Mouse (Mus musculus): ENCODE data around the gene Oma1.

Oma1 gene

GRCm38 (mm10) chr4:103313587-103314525, at the start of gene Oma1:
Oma1 (plus strand) TSS chr4:103313812.
- peak; percentile 97 for DNase-seq (ENCODE audit: low spot score)

GRCm38 (mm10) chr4:103263812-103264396, 49.7 kb upstream of the Oma1 start:
- DNase-seq (ENCODE audit: low spot score) = no peak

DNA sequence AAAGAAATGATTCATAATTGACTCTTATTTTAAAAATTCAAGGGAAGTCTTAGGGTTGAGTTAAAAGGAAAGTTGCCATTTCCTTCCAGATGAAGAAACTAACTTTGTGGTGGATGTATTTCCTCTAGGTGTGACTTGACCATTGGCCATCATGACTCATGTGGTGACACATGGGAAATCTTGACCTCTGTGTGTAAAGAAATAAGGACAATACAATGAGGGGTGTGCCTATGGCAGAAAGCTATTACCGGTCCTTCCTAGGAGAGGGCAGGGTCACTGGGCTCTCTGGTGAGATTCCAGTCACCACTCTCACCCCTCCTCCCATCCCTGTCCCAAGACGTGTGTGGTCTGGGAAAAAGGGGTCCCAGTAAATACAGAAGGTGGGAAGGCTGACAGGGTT, 48.4 kb upstream of the Oma1 start:
- no peak for DNase-seq (ENCODE audit: low spot score)

- no peak for DNase-seq (ENCODE audit: low spot score)
These were observed 44.3 kb upstream of the Oma1 start for GRCm38 (mm10) chr4:103269336-103269735.

GRCm38 (mm10) chr4:103273021-103273420, 40.6 kb upstream of the Oma1 start:
- DNase-seq (ENCODE audit: low spot score) = no peak

DNA sequence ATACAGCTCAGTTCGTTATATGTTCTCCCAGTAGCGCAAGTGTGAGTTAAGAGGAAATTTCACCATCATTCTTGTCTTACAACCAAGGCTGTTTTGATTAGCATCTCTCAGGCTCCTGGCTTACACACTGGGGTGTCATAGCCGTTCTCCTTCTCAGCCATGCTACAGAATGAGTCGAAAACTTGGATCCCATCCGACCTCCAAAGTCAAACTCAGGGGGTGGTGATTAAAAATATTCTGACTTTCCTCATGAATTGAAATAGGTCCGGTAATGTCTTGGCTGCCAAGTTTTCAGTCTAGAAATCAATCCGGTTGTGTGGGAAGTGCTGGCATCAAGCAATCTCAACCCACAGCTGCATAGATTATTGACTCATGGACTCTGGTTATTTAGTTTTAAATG, 25.3 kb upstream of the Oma1 start:
- DNase-seq (ENCODE audit: low spot score) = no peak

GRCm38 (mm10) chr4:103290763-103291162, 22.8 kb upstream of the Oma1 start, which contains the start of gene 4921539E11Rik:
4921539E11Rik (minus strand) TSS chr4:103290863.
- no peak for DNase-seq (ENCODE audit: low spot score)

- no peak for DNase-seq (ENCODE audit: low spot score)
These were observed 14.3 kb upstream of the Oma1 start for GRCm38 (mm10) chr4:103299342-103299741.

DNA sequence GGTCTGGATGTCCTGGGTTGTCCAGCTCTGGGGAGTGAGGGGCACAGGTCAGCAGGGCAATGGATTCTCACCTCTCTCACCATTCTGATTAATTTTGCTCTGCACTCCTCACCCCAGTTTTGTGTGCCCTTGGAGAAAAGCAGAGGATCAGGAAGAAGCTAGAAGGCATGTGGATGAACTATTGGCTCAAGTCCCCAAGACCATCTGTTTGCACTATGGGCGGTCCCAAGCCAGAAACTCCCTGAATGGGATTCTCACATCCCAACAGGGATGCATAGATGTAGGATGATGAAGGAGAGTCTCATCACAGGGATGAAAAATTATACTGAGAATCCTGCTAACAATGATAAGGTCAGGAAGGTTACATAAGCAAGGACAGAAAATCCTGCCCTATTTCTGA, 9.8 kb upstream of the Oma1 start:
- DNase-seq (ENCODE audit: low spot score) = no peak

- no peak for DNase-seq (ENCODE audit: low spot score)
These were observed 906 bp downstream of the Oma1 start for GRCm38 (mm10) chr4:103314526-103314910.

GRCm38 (mm10) chr4:103315861-103316260, 2.2 kb downstream of the Oma1 start:
- no peak for DNase-seq (ENCODE audit: low spot score)

DNA sequence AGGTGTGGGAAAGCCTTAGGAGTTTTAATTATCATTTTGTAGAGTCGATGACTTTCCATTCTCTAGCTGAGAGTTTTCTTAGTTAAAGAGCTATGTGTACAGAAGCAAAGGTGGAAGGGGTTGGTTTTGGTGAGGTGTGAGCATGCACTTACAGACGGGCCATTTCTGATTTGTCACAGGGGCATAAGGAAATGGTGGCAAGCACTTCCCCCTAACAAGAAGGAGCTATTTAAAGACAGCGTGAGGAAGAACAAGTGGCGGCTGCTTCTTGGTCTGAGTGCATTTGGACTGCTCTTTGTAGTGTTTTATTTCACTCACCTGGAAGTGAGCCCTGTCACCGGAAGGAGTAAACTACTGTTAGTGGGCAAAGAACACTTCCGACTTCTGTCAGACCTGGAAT, 7.8 kb downstream of the Oma1 start:
- DNase-seq (ENCODE audit: low spot score) = no peak

DNA sequence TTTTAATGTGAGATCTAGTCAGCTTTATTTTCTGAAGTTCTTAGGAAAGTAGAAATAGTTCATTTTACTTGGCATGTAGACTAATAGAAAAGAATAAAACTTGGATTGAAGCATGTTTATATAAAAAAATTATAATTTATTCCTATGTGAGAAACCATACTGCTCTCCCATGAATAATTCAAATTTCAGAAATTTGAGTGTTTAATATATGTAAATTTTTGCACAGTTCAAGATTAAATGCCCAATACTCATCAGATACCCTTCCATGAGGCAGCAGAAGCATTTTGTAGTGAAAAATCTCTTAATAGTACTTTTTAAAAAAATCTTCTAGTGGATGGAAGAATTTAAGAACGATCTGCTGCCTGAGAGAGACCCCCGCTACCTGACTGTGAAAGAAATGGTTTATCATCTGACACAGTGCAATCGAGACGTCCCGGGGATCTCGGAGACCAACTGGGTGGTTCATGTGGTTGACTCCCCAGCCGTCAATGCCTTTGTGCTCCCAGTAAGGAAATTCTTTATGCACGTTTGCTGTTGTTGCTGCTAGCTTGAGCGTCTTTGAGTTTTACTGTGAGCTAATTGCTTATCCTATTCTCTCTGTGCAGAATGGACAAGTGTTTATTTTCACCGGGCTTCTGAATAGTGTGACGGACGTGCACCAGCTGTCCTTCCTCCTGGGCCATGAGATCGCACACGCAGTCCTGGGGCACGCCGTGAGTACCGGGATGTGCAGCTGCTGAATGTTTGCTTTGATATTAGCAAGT, 11.3 kb downstream of the Oma1 start:
- DNase-seq (ENCODE audit: low spot score) = no peak

DNA sequence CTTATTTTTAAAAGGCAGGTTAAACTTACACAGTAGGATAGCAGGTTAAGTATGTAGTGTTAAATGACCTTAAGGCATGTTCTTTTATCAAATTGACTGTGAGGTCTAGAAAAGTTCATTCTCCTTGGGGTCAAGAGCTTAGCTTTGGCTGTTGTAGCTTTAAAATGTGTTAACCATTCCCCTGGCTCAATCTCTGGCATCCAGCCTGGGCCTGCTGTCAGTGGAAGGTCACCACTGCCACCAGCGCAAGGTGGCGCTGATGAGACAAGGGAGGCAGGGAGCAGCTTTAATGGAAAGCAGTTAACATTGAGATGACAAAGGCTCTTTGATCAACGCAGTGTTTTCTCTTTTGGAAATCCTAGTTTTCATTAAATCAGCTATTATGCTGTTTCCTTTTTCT, 13.4 kb downstream of the Oma1 start:
- no peak for DNase-seq (ENCODE audit: low spot score)

- DNase-seq (ENCODE audit: low spot score) = no peak
These were observed 15.7 kb downstream of the Oma1 start for GRCm38 (mm10) chr4:103329348-103329747.

- DNase-seq (ENCODE audit: low spot score) = no peak
These were observed 21.5 kb downstream of the Oma1 start for GRCm38 (mm10) chr4:103335134-103335533.

GRCm38 (mm10) chr4:103340726-103341125, 27.1 kb downstream of the Oma1 start:
- no peak for DNase-seq (ENCODE audit: low spot score)

DNA sequence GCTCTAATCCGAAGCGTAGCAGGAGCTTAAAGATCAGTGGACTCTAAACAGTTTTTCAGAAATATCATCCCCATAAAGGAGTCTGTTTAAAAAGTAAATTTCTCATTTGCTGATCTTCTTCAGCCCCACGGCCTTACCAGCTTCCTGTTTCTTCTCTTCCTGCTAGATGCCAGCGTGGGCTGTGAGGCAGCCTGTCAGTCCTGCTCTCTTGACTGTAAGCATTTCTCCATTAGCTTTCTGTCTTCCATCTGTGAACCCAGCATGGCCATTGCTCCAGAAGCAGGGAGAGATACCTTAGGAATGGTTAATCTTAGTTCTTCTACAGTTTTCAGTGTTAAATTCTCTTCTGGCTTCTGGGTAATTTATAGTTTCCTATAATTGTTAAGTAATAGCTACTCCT, 28.0 kb downstream of the Oma1 start:
- no peak for DNase-seq (ENCODE audit: low spot score)

GRCm38 (mm10) chr4:103346058-103346457, 32.4 kb downstream of the Oma1 start:
- DNase-seq (ENCODE audit: low spot score) = no peak

DNA sequence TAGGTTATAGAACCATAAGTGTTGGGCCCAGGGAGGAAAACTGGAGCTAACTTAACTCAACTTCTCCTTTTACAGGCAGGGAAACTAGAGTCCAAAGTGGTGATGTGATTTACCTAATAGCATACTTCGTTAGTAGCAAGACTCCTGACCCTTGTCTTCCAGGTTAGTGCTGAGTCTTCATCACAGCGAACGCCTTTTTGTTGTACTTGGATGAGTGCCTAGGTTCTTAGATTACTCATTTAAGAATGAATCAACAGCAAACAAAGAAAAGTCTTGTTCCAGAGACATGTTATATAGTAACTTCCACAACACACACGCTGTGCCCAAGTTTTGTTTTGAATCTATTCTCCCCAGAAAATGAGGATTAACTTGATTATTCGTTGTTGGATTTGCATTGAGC, 33.2 kb downstream of the Oma1 start:
- no peak for DNase-seq (ENCODE audit: low spot score)

- DNase-seq (ENCODE audit: low spot score) = no peak
These were observed 35.6 kb downstream of the Oma1 start for GRCm38 (mm10) chr4:103349219-103349618.

- no peak for DNase-seq (ENCODE audit: low spot score)
These were observed 39.3 kb downstream of the Oma1 start for GRCm38 (mm10) chr4:103352926-103353325.

DNA sequence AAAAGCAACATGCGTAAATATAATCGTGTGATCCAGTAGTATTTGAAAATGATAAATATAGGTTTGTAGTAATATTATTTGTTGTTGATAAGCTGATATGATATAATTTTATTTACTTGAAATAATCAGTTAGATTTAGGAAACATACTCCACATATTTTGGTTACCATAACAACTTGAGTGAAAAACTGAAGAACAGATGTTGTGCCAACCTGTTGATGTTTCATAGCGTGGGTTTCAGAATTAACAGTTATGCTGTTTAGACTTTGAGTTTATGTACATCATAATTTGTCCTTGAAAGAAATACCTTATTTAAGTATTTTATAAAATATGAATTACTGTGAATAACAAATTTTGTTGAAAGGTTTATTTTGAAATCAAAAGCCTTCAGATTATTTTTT, 43.8 kb downstream of the Oma1 start:
- DNase-seq (ENCODE audit: low spot score) = no peak
